Mouse (Mus musculus): ENCODE results near the gene Fgf7. TPM values are rescaled to one million over a fixed set of nuclear protein-coding genes. Genes with fewer than 3 reads are reported as not detected.

Fgf7 gene
- polyA plus RNA-seq, 1 experiment = 70.8 TPM

DNA sequence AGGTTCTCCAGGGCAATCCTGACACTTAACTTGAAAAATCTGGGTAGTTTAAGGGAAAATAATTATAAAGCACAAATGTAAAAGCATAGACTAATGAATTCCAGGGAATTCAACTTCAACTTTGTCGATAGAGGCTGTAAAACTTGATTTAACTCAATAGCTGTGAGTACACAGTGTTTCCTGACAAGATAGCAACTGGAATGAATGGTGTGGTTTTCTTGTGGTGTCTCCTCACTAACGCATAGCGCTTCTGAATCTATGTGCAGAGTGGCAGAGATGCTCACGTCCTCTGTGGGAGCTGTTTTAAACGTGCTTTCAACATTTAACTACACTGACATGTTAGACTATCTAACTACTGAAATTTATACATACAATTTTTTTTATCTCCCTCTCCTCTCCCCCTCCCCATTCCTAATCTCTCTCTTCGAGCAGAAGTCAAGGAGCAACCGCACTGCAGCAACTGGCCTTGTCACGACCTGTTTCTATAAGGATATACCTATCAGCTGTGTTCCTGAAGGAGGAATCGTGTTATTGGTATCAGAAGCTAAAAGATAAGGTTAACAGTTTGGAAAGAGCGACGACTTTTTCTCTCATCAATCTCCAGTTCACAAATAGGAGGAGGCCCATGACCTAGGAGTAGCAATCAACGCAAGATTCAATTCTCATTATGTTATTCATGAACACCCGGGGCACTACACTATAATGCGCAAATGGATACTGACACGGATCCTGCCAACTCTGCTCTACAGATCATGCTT is 734 bp downstream of the Fgf7 start:
- TF ChIP-seq POLR2A (IDR thresholded peaks at IDR 0.05; ENCODE audit: low read depth, low read length) = peak; percentile 54
- TF ChIP-seq CTCF (IDR thresholded peaks at IDR 0.05; ENCODE audit: borderline replicate concordance, insufficient read depth, low read length) = no peak
- Histone ChIP-seq H3K4me1 (ENCODE audit: control insufficient read depth, insufficient read depth, low read length) (peaks cover 8% of the 10 kb centered on the region), H3K4me3 (ENCODE audit: insufficient read depth, low read length) (peak overlapping the region; percentile 88), H3K27ac (ENCODE audit: insufficient read depth, low read length) (peak overlapping the region; percentile 87)

DNA sequence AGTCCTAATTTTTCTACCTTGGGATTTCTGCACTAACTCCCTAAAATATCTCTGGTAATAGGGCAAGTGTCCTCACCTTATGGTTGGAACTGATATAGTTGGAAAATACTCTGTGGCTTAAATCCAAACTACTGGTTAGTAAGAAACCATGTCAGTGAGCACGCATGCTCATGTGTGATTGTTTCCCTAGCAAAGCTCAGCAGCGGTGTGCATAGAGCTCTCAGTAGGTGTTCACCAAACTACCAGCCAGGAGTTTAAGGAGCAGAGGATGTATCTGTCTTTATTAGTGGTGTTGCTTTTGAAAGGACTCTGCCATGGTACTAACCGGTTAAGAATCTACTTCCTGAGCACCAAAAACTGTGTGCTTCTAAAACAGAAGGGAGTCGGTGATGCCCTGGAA is 1.7 kb downstream of the Fgf7 start:
- Histone ChIP-seq H3K4me1 (ENCODE audit: control insufficient read depth, insufficient read depth, low read length) (peaks cover 8% of the 10 kb centered on the region), H3K27ac (ENCODE audit: insufficient read depth, low read length) (peak overlapping the region; percentile 87), H3K4me3 (ENCODE audit: insufficient read depth, low read length) (peak overlapping the region; percentile 88)
- TF ChIP-seq POLR2A (IDR thresholded peaks at IDR 0.05; ENCODE audit: low read depth, low read length) (no peak; the same call in 1 of the 2 replicates), CTCF (IDR thresholded peaks at IDR 0.05; ENCODE audit: borderline replicate concordance, insufficient read depth, low read length) (no peak)

DNA sequence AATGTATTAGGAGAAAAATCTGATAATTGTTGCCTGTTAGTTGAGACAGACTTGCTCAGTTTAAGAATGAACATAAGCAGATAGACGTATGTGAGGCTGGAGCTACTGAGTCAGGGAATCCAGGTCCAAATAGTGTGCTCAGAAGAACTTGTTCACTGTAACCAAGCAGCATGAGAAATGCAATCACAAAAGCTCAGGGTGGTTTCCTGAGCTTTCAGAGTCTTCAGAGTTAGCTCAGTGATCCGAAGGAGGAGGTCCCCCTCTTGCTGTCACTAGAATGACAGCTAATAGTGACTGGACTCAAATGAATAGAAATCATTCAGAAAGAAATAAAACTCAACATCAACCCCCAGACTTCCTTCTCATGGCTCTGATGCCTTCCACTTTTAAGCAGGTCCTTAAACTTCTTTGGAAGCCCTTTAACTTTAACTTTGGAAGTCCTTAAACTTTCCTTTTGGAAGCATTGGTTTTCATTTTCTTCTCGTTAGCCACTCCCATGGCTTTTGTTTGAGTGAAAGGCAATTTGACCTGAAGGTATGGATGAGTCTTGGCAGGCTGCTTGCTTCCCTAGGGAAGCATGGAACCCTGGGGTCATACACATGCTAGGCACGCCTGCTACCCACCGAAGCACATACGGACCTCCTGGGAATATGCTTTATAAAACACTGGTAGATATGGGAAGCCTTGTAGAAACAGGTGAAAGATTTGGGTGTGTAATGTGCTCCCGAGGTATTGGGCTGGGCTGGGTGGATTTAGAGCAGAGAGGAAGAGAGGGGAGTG is 4.0 kb downstream of the Fgf7 start:
- Histone ChIP-seq H3K4me1 (ENCODE audit: control insufficient read depth, insufficient read depth, low read length) (peaks cover 16% of the 10 kb centered on the region; the same call in 1 of the 2 replicates), H3K27ac (ENCODE audit: insufficient read depth, low read length) (peak overlapping the region; percentile 36), H3K4me3 (ENCODE audit: insufficient read depth, low read length) (peak overlapping the region; percentile 62)
- TF ChIP-seq CTCF (IDR thresholded peaks at IDR 0.05; ENCODE audit: borderline replicate concordance, insufficient read depth, low read length) = no peak
- 0 out of 2 replicates have a peak, but pooled peaks have one; percentile 9 for TF ChIP-seq POLR2A (IDR thresholded peaks at IDR 0.05; ENCODE audit: low read depth, low read length)

DNA sequence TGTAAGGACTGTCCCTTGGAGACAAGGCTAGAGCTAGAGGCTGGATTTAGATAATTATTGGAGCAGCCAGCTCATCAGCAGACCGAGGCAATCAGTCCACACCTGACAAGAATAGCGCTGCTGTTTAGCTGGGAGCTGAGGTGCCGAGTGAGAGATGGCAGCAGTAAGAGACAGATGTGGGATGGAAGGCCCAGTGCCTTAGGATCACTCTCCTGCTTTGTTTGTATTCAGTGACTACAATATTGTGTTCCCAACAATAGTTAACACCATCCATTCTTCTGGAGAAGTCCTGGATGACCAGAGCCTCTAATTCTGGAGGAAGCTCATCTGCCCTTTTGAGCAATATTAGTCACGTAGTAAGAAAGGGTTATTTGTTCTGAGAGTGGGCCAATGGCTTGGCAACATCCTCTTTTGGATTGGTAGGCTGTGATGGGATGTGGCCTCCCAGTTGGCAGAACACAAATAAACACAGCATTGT is 5.0 kb downstream of the Fgf7 start:
- Histone ChIP-seq H3K4me3 (ENCODE audit: insufficient read depth, low read length) (peak overlapping the region; percentile 27), H3K27ac (ENCODE audit: insufficient read depth, low read length) (peak overlapping the region; percentile 20; the same call in 1 of the 2 replicates), H3K4me1 (ENCODE audit: control insufficient read depth, insufficient read depth, low read length) (peaks cover 19% of the 10 kb centered on the region)
- TF ChIP-seq CTCF (IDR thresholded peaks at IDR 0.05; ENCODE audit: borderline replicate concordance, insufficient read depth, low read length) = no peak
- no peak for TF ChIP-seq POLR2A (IDR thresholded peaks at IDR 0.05; ENCODE audit: low read depth, low read length)

DNA sequence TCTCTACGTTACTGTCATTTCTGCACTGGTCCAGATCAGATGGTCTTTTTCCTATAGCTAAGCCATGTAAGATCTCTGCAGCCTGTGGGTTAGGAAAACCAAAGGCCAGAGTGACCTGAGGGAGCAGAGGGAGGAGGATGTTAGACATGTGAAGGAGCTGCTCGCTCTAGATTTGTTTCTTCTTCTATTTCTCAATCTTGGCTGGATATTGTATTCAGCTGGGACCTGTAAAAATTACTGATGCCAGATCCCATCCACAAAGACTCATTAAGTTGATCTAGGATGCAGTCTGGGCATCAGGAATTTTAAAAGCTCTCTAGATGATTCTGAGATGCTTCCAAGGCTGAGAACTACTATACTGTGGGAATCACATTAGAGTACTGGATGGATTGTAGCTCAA is 6.2 kb downstream of the Fgf7 start:
- Histone ChIP-seq H3K4me3 (ENCODE audit: insufficient read depth, low read length) (no peak overlapping the region), H3K27ac (ENCODE audit: insufficient read depth, low read length) (peak overlapping the region; percentile 12; the same call in 1 of the 2 replicates)
- TF ChIP-seq POLR2A (IDR thresholded peaks at IDR 0.05; ENCODE audit: low read depth, low read length) (no peak), CTCF (IDR thresholded peaks at IDR 0.05; ENCODE audit: borderline replicate concordance, insufficient read depth, low read length) (no peak)

DNA sequence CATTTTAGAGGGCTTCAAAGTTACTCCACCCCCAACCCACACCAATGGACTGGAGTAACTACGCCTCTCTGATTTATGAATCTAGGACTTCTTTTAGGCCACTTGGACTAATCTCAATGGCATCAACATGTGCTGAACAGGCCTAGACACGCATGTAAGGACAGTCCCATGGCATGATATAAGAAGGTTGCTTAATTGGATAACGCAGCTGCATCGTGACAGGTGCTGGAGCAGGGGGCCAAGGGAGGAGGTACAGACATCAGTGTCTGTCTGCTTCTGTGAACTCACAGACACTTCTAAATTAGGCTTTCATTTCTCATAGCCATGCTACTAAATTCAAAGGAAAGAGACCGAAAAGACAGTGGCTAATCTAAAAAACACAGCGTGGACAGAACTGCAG is 6.8 kb downstream of the Fgf7 start:
- Histone ChIP-seq H3K4me3 (ENCODE audit: insufficient read depth, low read length) (no peak overlapping the region), H3K4me1 (ENCODE audit: control insufficient read depth, insufficient read depth, low read length) (peaks cover 19% of the 10 kb centered on the region), H3K27ac (ENCODE audit: insufficient read depth, low read length) (peak overlapping the region; percentile 12; the same call in 1 of the 2 replicates)
- TF ChIP-seq CTCF (IDR thresholded peaks at IDR 0.05; ENCODE audit: borderline replicate concordance, insufficient read depth, low read length) (no peak), POLR2A (IDR thresholded peaks at IDR 0.05; ENCODE audit: low read depth, low read length) (no peak)

More for the DNA sequence above, 6.2 kb downstream of the Fgf7 start:
- peaks cover 19% of the 10 kb centered on the region for H3K4me1 ChIP-seq (ENCODE audit: control insufficient read depth, insufficient read depth, low read length)

DNA sequence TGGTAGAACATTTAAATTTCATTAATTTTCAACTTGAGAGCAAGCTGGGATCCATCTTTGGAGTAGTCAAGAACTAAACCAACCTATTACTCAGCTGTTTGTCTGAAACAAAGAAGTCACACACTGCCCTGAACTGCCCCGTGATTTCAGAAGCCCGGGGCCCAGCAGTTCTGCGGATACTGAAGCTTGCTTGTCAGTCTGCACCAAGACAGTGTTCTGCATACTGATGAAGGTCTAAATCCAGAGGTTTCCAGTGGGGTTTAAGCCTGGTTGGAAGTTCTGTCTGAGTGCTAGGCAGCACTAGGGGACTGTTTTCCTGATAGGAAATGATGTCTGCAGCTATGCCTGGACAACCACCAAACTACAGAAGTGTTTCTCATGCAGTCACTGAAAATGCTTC is 8.2 kb downstream of the Fgf7 start:
- Histone ChIP-seq H3K4me3 (ENCODE audit: insufficient read depth, low read length) (no peak overlapping the region), H3K27ac (ENCODE audit: insufficient read depth, low read length) (peak overlapping the region; percentile 13; the same call in 1 of the 2 replicates), H3K4me1 (ENCODE audit: control insufficient read depth, insufficient read depth, low read length) (peaks cover 19% of the 10 kb centered on the region)
- TF ChIP-seq POLR2A (IDR thresholded peaks at IDR 0.05; ENCODE audit: low read depth, low read length) = no peak
- TF ChIP-seq CTCF (IDR thresholded peaks at IDR 0.05; ENCODE audit: borderline replicate concordance, insufficient read depth, low read length) = no peak

DNA sequence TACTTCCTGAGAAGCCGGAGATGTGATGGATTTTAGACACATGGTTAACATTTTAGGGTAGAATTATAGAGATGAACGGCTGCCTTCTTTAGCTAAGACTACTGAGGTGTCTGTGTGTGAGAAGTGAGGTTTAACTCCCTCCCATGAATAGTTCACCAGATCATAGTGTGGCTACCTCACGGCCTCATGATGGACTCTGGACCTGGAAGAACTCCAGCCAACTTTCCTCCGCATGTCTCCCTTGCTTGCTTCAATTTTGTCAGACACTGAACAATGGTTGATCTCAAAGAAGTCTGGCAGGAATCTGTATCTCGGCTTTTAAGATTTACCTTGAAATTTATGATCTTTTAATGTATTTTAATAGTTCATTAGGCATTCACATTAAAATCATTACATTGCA is 11.2 kb downstream of the Fgf7 start:
- Histone ChIP-seq H3K27ac (ENCODE audit: insufficient read depth, low read length) (no peak overlapping the region), H3K4me3 (ENCODE audit: insufficient read depth, low read length) (no peak overlapping the region), H3K4me1 (ENCODE audit: control insufficient read depth, insufficient read depth, low read length) (peaks cover 16% of the 10 kb centered on the region)
- no peak for TF ChIP-seq CTCF (IDR thresholded peaks at IDR 0.05; ENCODE audit: borderline replicate concordance, insufficient read depth, low read length)
- TF ChIP-seq POLR2A (IDR thresholded peaks at IDR 0.05; ENCODE audit: low read depth, low read length) = no peak

DNA sequence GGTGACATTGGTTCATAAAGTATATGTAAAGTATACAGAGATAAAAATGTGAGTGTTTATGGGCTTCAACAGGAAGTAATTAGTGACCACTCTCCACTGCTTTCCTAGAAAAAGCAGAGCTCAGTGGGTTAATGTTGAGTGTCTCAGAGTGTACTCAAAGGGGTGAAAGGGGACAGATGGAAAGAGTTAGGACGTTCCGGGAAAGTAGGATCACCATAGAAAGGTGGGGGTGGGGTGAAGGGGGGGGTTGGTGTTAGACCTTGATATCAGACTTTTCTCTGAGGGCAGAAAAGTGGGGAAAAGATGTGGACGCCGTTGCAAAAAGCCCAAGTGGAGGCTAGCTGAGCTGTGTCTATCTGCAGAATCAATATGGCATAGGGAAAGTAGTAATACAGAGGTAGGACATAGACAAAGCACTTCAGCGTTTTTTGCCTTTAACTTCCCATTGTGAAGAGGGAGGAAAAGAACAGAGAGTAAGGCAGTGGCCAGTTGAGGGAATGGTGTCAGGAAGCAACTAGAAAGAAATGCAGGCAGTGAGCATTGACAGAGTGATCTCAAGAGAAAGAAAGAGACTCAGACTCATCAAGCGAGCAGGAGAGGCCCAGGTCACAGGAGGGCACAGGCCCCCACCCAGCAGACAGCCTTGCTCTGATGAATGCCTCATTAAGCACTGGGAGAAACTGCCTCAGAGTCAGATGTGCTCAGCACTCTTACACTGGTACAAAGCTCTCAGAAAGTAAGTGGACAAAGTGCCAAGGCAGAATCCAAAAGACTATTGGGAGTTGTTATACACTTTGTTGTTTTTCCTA is 18.5 kb downstream of the Fgf7 start:
- H3K4me3 ChIP-seq (ENCODE audit: insufficient read depth, low read length) = no peak overlapping the region
- no peak for TF ChIP-seq CTCF (IDR thresholded peaks at IDR 0.05; ENCODE audit: borderline replicate concordance, insufficient read depth, low read length)
- TF ChIP-seq POLR2A (IDR thresholded peaks at IDR 0.05; ENCODE audit: low read depth, low read length) = no peak
- H3K4me1 ChIP-seq (ENCODE audit: control insufficient read depth, insufficient read depth, low read length) = peaks cover 7% of the 10 kb centered on the region
- peak overlapping the region; percentile 86 for H3K27ac ChIP-seq (ENCODE audit: insufficient read depth, low read length)
